Comparison of ENCODE assay signal across 24 mouse cellular contexts in genomic region chr16:7529811-7530210, GRCm38 (mm10).
"Had no signal": no experiment of that assay in that cellular context is flagged by ENCODE, and none has a peak within 500 bp of the region (broad histone marks: within the 10 kb centered on the region; RNA-seq: fewer than 3 reads in every experiment).

No protein-coding gene starts in this region.

- H3K27me3 ChIP-seq: heart, embryonic 12.5 days; hindbrain, embryonic 12.5 days; hindbrain, embryonic 15.5 days; intestine, embryonic 15.5 days; limb, embryonic 12.5 days had no signal

- H3K36me3 ChIP-seq: heart, embryonic 10.5 days; heart, embryonic 12.5 days; hindbrain, embryonic 10.5 days; hindbrain, embryonic 12.5 days; hindbrain, embryonic 15.5 days; intestine, embryonic 15.5 days; limb, embryonic 10.5 days; limb, embryonic 12.5 days had no signal

- H3K4me2 ChIP-seq: heart, embryonic 12.5 days; hindbrain, embryonic 15.5 days; intestine, embryonic 15.5 days; limb, embryonic 12.5 days had no signal

- H3K9ac ChIP-seq: heart, embryonic 12.5 days; hindbrain, embryonic 12.5 days; hindbrain, embryonic 15.5 days; intestine, embryonic 15.5 days; limb, embryonic 12.5 days had no signal

- DNase-seq: gastrocnemius, adult 2 months; gastrocnemius, postnatal 10 days; gastrocnemius, postnatal 25 days; heart, adult 18-20 months; heart, postnatal 10 days; heart, postnatal 4 days; kidney, adult 18-20 months; kidney, adult 8-10 months; kidney, postnatal 10 days; kidney, postnatal 25 days; kidney, postnatal 4 days; liver had no signal

- H3K27ac ChIP-seq: gastrocnemius, adult 2 months; heart, embryonic 10.5 days; intestine, embryonic 15.5 days; layer of hippocampus, adult 2 months; left cerebral cortex, adult 2 months; limb, embryonic 10.5 days; limb, embryonic 12.5 days had no signal

- H3K9me3 ChIP-seq: heart, embryonic 10.5 days; heart, embryonic 12.5 days; hindbrain, embryonic 10.5 days; hindbrain, embryonic 12.5 days; hindbrain, embryonic 15.5 days; intestine, embryonic 15.5 days; limb, embryonic 10.5 days; limb, embryonic 12.5 days had no signal

- H3K4me3 ChIP-seq: gastrocnemius, adult 2 months; heart, embryonic 10.5 days; heart, embryonic 12.5 days; hindbrain, embryonic 10.5 days; hindbrain, embryonic 12.5 days; hindbrain, embryonic 15.5 days; intestine, embryonic 15.5 days; layer of hippocampus, adult 2 months; left cerebral cortex, adult 2 months; limb, embryonic 10.5 days; limb, embryonic 12.5 days had no signal

- ATAC-seq: inflammation-experienced regulatory T-cells, adult 6 months; intestine, embryonic 15.5 days; intestine, postnatal 0 days had no signal

- H3K4me1 ChIP-seq: heart, embryonic 10.5 days; heart, embryonic 12.5 days; intestine, embryonic 15.5 days had no signal
